Mouse (Mus musculus) midbrain, embryonic 12.5 days (tissue): ENCODE data around the gene Pik3cg. TPM values are rescaled to one million over a fixed set of nuclear protein-coding genes. Genes with fewer than 3 reads are reported as not detected.

ENCODE experiments used
- ATAC-seq: fragments of 200-750 bp; cut with Nextera tagmentation; 2 replicates; pipeline ENCODE4 v1.8.0; 2017; ENCODE audit warnings: low read depth, moderate TSS enrichment, moderate library complexity; ENCODE audit not compliant: low FRiP score
- H3K27ac ChIP-seq: fragments of 300-500 bp; sonication (generic); replicated peaks from 2 replicates; pipeline ENCODE4 v1.5.1; 2016; ENCODE audit warnings: mild to moderate bottlenecking
- H3K27me3 ChIP-seq: fragments of 300-500 bp; sonication (generic); 2 replicates; pipeline ENCODE4 v1.6.1; 2016; ENCODE audit warnings: mild to moderate bottlenecking
- H3K36me3 ChIP-seq: fragments of 300-500 bp; sonication (generic); 2 replicates; pipeline ENCODE4 v1.6.1; 2016
- H3K4me1 ChIP-seq: fragments of 300-500 bp; sonication (generic); 2 replicates; pipeline ENCODE4 v1.6.1; 2016
- H3K4me2 ChIP-seq: fragments of 300-500 bp; sonication (generic); replicated peaks from 2 replicates; pipeline ENCODE4 v1.6.1; 2016; ENCODE audit warnings: mild to moderate bottlenecking, moderate library complexity
- H3K4me3 ChIP-seq: fragments of 300-500 bp; sonication (generic); 2 replicates; pipeline ENCODE4 v1.5.1; 2016; ENCODE audit warnings: mild to moderate bottlenecking
- H3K9ac ChIP-seq: fragments of 300-500 bp; sonication (generic); replicated peaks from 2 replicates; pipeline ENCODE4 v1.6.1; 2016; ENCODE audit warnings: mild to moderate bottlenecking, moderate library complexity
- H3K9me3 ChIP-seq: fragments of 300-500 bp; sonication (generic); 2 replicates; pipeline ENCODE4 v1.6.1; 2016; ENCODE audit warnings: mild to moderate bottlenecking
- WGBS: fragments of 180-500 bp; shearing (Covaris S2); methylation state at CpG from one replicate; pipeline ENCODE4 v1.1.7; 2016; 5-methylcytosine and 5-hydroxymethylcytosine counted together
- polyA plus RNA-seq: library from polyadenylated mRNA; unstranded; fragments of >200 nt; fragmentation: Nextera tagmentation; extraction: Ambion mirVana; gene quantifications from 2 replicates; pipeline ENCODE4 v1.2.1, GENCODE M21; 2016

Gene Pik3cg
- polyA plus RNA-seq, 1 experiment from 2014 or later, result 1.4 TPM

DNA sequence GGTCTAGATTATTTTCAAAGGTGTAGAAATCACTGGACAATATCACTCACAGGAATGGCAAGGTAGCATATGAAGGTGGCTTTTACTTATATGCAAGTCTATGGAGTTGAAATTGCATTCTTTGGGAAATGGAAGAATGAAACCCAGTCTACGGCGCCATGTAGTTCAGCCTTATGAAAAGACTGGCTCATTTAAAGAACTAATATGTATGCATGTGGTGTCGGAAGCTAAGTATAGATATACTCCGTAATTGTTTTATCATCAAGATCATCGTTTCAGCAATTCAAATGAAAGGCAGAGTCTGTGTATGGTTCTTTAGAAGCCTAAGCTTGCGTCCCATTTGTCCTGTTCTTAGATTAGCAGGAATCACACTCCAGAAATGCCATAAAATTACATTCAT is 34.0 kb downstream of the Pik3cg start:
- WGBS, result 97% methylated on average over 6 of the region's 6 CpGs
- no peaks in the 10 kb centered on the region for H3K4me1 ChIP-seq
- H3K36me3 ChIP-seq, result no peaks in the 10 kb centered on the region
- ATAC-seq, result no peak
- H3K9me3 ChIP-seq, result no peaks in the 10 kb centered on the region
- no peak overlapping the region for H3K4me3 ChIP-seq
- no peak overlapping the region for H3K27ac ChIP-seq
- H3K4me2 ChIP-seq, result no peak overlapping the region
- H3K27me3 ChIP-seq, result no peaks in the 10 kb centered on the region
- no peak overlapping the region for H3K9ac ChIP-seq

- Histone ChIP-seq H3K36me3 (no peaks in the 10 kb centered on the region), H3K4me2 (no peak overlapping the region), H3K9me3 (no peaks in the 10 kb centered on the region), H3K27me3 (no peaks in the 10 kb centered on the region), H3K4me3 (no peak overlapping the region), H3K4me1 (peaks cover 6% of the 10 kb centered on the region; the same call in 1 of the 2 replicates), H3K27ac (no peak overlapping the region), H3K9ac (no peak overlapping the region)
- 91% methylated on average over 7 of the region's 7 CpGs for WGBS
- no peak for ATAC-seq
Observed at GRCm38 (mm10) chr12:32172826-32173225, 35.6 kb downstream of the Pik3cg start.

GRCm38 (mm10) chr12:32169164-32169563 is 39.3 kb downstream of the Pik3cg start:
- no peak for ATAC-seq

GRCm38 (mm10) chr12:32168751-32169150 is 39.7 kb downstream of the Pik3cg start:
- ATAC-seq, result no peak
- H3K4me1 ChIP-seq, result peaks cover 6% of the 10 kb centered on the region; the same call in 1 of the 2 replicates
- no peaks in the 10 kb centered on the region; the same call in 1 of the 2 replicates for H3K27me3 ChIP-seq
- H3K4me2 ChIP-seq, result no peak overlapping the region
- no peaks in the 10 kb centered on the region for H3K9me3 ChIP-seq
- H3K27ac ChIP-seq, result no peak overlapping the region
- no peak overlapping the region for H3K9ac ChIP-seq
- no peaks in the 10 kb centered on the region for H3K36me3 ChIP-seq
- no peak overlapping the region for H3K4me3 ChIP-seq
- WGBS, result 29% methylated on average over 3 of the region's 3 CpGs

More at GRCm38 (mm10) chr12:32169164-32169563, 39.3 kb downstream of the Pik3cg start:
- Histone ChIP-seq H3K27me3 (no peaks in the 10 kb centered on the region; the same call in 1 of the 2 replicates), H3K27ac (no peak overlapping the region), H3K4me3 (no peak overlapping the region), H3K9ac (no peak overlapping the region), H3K4me1 (peaks cover 6% of the 10 kb centered on the region; the same call in 1 of the 2 replicates), H3K4me2 (no peak overlapping the region), H3K36me3 (no peaks in the 10 kb centered on the region), H3K9me3 (no peaks in the 10 kb centered on the region)
- WGBS, result 13% methylated on average over 5 of the region's 5 CpGs

- H3K4me1 ChIP-seq, result peaks cover 3% of the 10 kb centered on the region; the same call in 1 of the 2 replicates
- no peaks in the 10 kb centered on the region; the same call in 1 of the 2 replicates for H3K27me3 ChIP-seq
- no peaks in the 10 kb centered on the region for H3K36me3 ChIP-seq
- H3K27ac ChIP-seq, result no peak overlapping the region
- no peaks in the 10 kb centered on the region for H3K9me3 ChIP-seq
- H3K9ac ChIP-seq, result no peak overlapping the region
- H3K4me2 ChIP-seq, result no peak overlapping the region
- WGBS, result 90% methylated on average over 2 of the region's 2 CpGs
- no peak overlapping the region for H3K4me3 ChIP-seq
- no peak for ATAC-seq
Observed at GRCm38 (mm10) chr12:32163706-32164105, 44.8 kb downstream of the Pik3cg start.

DNA sequence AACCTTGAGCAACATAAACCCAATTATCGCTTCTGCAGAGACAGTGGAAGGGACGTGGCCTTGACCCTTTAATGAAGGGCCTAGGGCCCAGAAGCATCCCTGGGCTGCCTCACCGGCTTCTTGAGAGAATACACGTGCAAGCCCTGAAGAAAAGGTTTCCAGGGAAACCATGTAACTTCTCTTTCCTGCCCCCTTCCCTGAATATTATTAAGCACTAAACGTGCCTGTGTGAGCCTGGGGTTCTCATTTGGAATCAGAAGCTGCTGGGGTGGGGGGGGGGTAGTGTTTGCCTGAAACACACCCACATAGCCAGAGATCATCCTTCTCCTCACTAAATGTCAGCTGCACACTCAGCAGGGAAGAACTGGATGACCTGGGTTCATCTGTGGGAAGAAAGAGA is 49.7 kb downstream of the Pik3cg start:
- Histone ChIP-seq H3K36me3 (no peaks in the 10 kb centered on the region), H3K27ac (0 out of 2 replicates have a peak overlapping the region, but pooled peaks have one; percentile 15), H3K4me2 (no peak overlapping the region), H3K9me3 (no peaks in the 10 kb centered on the region), H3K4me1 (peaks cover 4% of the 10 kb centered on the region; the same call in 1 of the 2 replicates), H3K4me3 (no peak overlapping the region), H3K9ac (no peak overlapping the region), H3K27me3 (no peaks in the 10 kb centered on the region)
- WGBS, result 28% methylated on average over 5 of the region's 5 CpGs
- ATAC-seq, result peak; percentile 79

GRCm38 (mm10) chr12:32146606-32147005 is 61.9 kb downstream of the Pik3cg start:
- H3K9me3 ChIP-seq, result no peaks in the 10 kb centered on the region
- H3K4me2 ChIP-seq, result no peak overlapping the region
- H3K4me3 ChIP-seq, result no peak overlapping the region
- no peaks in the 10 kb centered on the region for H3K36me3 ChIP-seq
- H3K27me3 ChIP-seq, result no peaks in the 10 kb centered on the region
- ATAC-seq, result no peak
- no peak overlapping the region for H3K9ac ChIP-seq
- WGBS, result 91% methylated on average over 7 of the region's 7 CpGs
- H3K27ac ChIP-seq, result no peak overlapping the region
- no peaks in the 10 kb centered on the region for H3K4me1 ChIP-seq

DNA sequence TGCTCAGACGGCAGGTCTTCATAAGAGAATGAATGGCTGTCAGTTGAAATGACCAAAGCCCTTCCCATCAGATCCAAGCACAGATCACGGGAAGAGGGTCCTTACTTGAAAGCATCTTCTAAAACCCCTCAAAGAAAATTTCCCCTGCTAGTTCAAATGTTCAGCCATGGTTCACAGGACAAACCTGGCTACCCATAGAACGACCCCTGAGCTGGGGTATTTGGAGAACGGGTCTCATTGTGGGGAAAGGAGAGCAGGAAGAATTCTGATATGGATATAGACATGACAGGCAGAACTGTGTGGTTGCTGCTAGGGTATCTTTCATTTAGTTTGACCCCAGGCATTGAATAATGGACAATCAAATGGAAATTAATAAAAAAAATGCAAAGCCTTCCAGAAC is 62.8 kb downstream of the Pik3cg start:
- Histone ChIP-seq H3K4me3 (no peak overlapping the region), H3K27ac (no peak overlapping the region), H3K4me1 (no peaks in the 10 kb centered on the region), H3K36me3 (no peaks in the 10 kb centered on the region), H3K27me3 (no peaks in the 10 kb centered on the region), H3K9me3 (no peaks in the 10 kb centered on the region), H3K9ac (no peak overlapping the region), H3K4me2 (no peak overlapping the region)
- 80% methylated on average over 4 of the region's 4 CpGs for WGBS
- ATAC-seq, result no peak

DNA sequence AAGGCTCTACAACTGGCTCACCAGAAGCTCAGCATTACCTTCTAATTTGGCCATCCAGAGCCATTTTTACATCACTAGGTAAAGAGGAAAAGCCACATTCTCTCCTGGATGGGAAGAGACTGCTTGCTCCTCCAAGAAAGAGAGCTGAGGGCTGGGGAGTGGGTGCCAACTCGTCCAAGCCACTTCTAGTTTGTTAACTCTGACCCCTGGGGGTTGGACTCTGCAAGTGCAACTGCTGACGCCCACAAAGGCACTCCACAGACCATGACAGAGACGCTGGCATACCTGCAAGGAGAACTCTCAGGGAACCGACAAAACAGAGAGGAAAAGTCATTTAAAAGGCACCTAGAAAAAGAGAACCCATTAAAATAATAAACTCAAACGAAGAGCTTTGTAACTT is 63.9 kb downstream of the Pik3cg start:
- Histone ChIP-seq H3K9ac (no peak overlapping the region), H3K27ac (no peak overlapping the region), H3K4me1 (no peaks in the 10 kb centered on the region), H3K36me3 (no peaks in the 10 kb centered on the region), H3K9me3 (no peaks in the 10 kb centered on the region), H3K27me3 (no peaks in the 10 kb centered on the region), H3K4me3 (no peak overlapping the region), H3K4me2 (no peak overlapping the region)
- ATAC-seq, result peak; percentile 84
- 7% methylated on average over 5 of the region's 5 CpGs for WGBS

DNA sequence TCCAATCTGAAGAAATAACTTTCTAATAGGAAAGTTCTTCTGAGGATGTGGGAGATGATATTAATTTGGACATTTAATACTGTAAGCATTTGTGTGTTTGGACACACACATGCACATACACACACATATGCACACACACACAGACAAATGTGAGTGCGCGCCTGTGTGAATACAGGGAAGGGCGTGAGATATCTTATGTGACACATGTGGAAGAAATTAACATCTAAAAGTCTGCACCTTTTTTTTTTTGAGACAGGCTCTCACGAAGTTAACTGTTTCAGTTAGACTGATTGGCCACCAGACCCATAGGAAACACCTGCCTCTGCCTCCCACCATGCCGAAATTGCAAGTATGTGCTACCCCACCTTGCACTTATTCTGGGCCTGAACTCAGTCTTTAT is 64.7 kb downstream of the Pik3cg start:
- H3K9ac ChIP-seq, result no peak overlapping the region
- H3K27me3 ChIP-seq, result no peaks in the 10 kb centered on the region
- ATAC-seq, result no peak
- WGBS, result 85% methylated on average over 5 of the region's 5 CpGs
- H3K4me3 ChIP-seq, result no peak overlapping the region
- no peaks in the 10 kb centered on the region for H3K4me1 ChIP-seq
- no peaks in the 10 kb centered on the region for H3K9me3 ChIP-seq
- no peak overlapping the region for H3K4me2 ChIP-seq
- no peak overlapping the region for H3K27ac ChIP-seq
- no peaks in the 10 kb centered on the region for H3K36me3 ChIP-seq

- H3K4me1 ChIP-seq, result no peaks in the 10 kb centered on the region
- 70% methylated on average over 4 of the region's 4 CpGs for WGBS
- ATAC-seq, result no peak
- H3K27ac ChIP-seq, result no peak overlapping the region
- no peak overlapping the region for H3K4me3 ChIP-seq
- no peak overlapping the region for H3K4me2 ChIP-seq
- H3K9ac ChIP-seq, result no peak overlapping the region
- H3K9me3 ChIP-seq, result no peaks in the 10 kb centered on the region
- H3K36me3 ChIP-seq, result no peaks in the 10 kb centered on the region
- H3K27me3 ChIP-seq, result no peaks in the 10 kb centered on the region
Observed at GRCm38 (mm10) chr12:32143151-32143550, 65.3 kb downstream of the Pik3cg start.

DNA sequence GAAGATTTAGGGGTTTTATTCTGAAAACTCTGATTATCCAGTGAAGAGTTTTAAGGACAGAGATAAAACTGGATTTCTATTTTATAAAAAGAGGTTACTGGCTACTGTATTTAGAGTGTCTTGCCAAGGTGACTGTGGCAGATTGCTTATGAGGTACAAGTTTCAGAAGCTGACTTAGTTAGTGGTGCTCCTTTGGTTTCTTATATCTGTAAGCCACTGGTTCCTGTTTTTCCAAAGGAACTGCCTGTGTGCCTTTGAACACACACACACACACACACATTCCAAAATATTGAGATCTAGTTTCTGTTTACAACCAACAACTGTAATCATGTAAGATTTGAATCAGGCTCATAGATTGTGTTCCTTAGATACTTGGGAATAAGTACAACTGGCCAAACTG is 66.7 kb downstream of the Pik3cg start:
- no peaks in the 10 kb centered on the region for H3K4me1 ChIP-seq
- no peak overlapping the region for H3K4me2 ChIP-seq
- H3K27me3 ChIP-seq, result no peaks in the 10 kb centered on the region
- H3K9me3 ChIP-seq, result no peaks in the 10 kb centered on the region
- ATAC-seq, result no peak
- no peak overlapping the region for H3K27ac ChIP-seq
- H3K36me3 ChIP-seq, result no peaks in the 10 kb centered on the region
- no peak overlapping the region for H3K4me3 ChIP-seq
- no peak overlapping the region for H3K9ac ChIP-seq

GRCm38 (mm10) chr12:32138831-32139230 is 69.6 kb downstream of the Pik3cg start:
- no peaks in the 10 kb centered on the region for H3K27me3 ChIP-seq
- H3K4me1 ChIP-seq, result no peaks in the 10 kb centered on the region
- H3K9me3 ChIP-seq, result no peaks in the 10 kb centered on the region
- 86% methylated on average over 5 of the region's 5 CpGs for WGBS
- H3K27ac ChIP-seq, result no peak overlapping the region
- no peaks in the 10 kb centered on the region for H3K36me3 ChIP-seq
- H3K4me2 ChIP-seq, result no peak overlapping the region
- no peak for ATAC-seq
- no peak overlapping the region for H3K9ac ChIP-seq
- no peak overlapping the region for H3K4me3 ChIP-seq
